Mouse (Mus musculus) kidney, adult 2 months (tissue): ENCODE results near the gene Tollip.

ENCODE experiments used
- CTCF ChIP-seq: fragments of 200-500 bp; conservative IDR thresholded peaks from 2 replicates; pipeline ENCODE4 v1.5.1; 2011; ENCODE audit warnings: low read depth, mild to moderate bottlenecking, control low read depth, low read length, moderate library complexity, mixed read lengths; ENCODE audit not compliant: insufficient read depth, insufficient read length
- POLR2A ChIP-seq: fragments of 200-500 bp; IDR thresholded peaks from one replicate; pipeline ENCODE4 v1.6.1; 2011; ENCODE audit warnings: low read depth, low read length, control low read depth

DNA sequence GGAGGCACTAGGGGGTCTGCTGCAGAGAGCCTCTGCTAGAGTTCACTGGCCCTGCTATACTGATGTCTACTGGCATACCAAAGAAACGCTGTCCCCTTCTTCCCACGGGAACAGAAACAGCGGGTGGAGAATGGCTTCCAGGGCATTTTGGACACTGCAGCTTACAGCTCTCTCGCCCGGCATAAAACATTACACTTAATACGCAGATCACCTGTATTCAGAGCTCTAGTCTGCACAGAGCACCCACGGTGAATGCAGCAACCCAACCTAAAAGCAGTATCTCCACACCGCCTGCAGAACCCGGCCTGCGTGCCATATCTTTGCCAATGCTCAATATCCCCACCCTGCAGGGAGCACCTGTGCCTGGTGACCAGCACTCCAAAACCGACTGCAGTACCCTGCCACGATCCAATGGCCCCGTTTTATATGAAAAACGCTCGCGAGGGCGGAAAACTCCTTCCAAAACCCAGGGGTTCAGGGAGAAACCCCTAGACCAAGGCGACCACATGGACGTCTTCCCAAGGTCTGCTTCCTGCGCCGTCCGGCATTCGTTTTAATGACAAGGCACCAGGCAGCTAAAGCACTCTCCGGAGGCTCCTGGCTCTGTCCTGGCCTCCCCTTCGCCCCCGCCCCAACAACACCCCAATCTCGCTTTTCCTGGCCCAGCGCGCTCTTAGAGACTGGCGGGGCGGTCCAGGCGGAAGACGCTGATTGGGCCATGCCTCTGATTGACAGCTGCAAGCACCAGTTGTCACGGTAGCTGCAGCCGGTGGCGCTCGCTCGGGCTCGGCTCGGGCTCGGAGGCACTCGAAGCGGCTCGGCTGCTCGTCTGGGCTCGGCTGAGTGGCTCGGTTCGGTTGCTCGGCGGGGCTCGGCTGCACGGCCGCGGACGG, 30.8 kb upstream of the Tollip start, which contains the start of gene Brsk2:
- TF ChIP-seq POLR2A: no peak
- no peak for TF ChIP-seq CTCF
